Mouse (Mus musculus) skeletal muscle tissue, adult 2 months (tissue): ENCODE results near the gene Mamdc2.
"Not testable (repeated sequence)": the region's sequence is repeated elsewhere in the genome, so short reads cannot be mapped to it uniquely, and the experiment has no call there.

Experiments
- DNase-seq: peaks from one replicate; pipeline ENCODE4 v3.0.0-alpha.2; 2012; ENCODE audit warnings: low read depth, low spot score

Gene Mamdc2

DNA sequence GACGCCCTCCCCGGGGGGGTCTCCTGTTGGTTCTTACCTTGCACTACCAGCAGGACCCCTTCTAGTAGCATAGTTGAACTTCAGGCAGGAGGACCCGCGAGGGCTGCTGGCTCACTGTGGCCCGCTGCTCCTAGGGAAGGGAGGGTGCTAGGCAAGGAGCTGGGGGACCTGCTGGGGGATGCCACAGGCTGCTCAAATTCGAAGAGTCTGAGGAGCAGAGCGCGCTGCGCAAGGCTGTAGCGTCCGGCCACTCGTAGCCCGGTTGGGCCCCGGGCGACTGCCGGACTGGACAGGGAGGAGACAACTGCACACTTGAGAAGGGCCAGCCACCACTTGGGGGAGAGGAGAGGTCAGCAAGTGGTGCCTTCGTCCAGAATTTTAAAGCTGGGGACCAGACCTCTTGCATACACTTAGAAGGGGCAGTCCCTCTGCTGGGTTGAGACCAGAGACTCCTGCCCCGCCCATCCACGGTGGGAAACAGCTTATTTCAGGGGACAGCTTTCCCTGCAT is at the start of gene Mamdc2:
Gene Mamdc2 (minus strand): TSS at position 455 of the 510 bp plus-strand sequence.
- DNase-seq = no peak

DNA sequence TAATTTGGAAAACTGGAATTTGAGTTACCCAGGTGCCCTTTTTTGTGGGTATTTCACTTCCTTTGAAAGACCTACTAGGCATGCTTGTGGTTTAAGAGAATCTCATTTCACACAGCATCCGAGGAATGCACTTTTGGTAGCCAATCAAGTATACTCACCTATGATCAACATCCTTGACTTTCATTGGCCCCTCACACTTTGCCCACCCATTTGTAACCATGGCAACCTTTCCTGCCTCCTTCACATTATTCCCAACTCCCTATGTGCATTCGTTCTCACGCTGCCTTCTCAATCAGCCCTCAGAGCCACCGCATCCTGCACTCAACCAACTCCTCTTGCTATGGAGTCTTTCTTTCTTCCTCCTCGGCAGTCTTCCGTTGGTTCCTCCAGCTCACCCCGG is 49.8 kb upstream of the Mamdc2 start:
- DNase-seq = no peak

DNA sequence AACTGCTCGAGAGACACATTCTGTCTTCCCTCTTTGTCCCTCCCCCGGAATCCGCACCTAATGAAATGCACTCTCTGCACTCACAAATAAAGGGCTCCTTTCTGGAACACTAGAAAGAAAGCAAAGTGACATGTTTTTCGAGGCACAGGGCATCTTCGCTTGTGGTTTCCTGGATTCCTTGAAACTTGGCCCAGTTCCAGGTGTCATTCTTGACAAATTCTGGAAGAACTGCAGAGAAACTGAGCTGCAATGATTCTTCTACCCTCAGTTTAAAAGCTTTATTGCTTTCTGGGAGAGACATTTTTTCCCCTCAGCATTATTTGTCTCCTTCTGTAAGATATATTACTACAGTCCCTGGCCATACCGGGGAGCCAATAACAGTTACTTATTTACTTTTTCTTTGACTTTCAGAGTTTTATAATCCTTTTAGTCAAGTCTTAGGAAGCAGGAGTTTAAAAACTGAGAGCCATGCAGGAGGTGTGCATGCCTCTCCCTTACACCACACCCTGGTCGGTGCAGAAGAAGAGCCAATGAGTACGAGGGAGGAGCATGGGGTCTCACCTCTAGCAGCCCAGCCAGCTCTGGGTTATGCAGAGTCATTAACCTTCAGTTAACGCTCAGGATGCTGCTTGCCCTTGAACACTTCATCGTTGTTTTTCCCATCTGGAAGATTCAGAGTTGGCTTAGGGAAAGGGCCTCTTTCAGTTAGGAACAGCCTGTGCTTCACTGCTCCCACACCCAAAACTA is 49.1 kb upstream of the Mamdc2 start:
- no peak for DNase-seq

DNA sequence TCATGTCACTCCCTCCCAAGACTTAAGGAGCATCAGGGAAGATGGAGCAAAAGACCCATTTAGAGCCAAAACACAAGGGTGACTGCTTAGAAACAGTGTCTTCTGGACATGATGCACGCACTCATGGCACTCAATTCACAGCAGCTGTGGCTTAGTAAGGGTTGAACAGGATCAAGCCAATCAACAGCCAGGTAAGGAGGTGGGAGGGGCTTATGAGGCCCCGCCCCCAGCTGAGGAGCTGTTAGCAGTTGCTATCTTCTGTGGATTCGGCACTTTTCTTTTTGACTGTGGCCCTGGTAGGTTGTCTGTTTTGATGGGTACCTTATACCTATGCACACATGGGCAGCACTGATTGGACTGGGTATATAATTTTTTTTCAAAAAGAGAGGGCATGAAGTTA is 48.3 kb upstream of the Mamdc2 start:
- DNase-seq = no peak

DNA sequence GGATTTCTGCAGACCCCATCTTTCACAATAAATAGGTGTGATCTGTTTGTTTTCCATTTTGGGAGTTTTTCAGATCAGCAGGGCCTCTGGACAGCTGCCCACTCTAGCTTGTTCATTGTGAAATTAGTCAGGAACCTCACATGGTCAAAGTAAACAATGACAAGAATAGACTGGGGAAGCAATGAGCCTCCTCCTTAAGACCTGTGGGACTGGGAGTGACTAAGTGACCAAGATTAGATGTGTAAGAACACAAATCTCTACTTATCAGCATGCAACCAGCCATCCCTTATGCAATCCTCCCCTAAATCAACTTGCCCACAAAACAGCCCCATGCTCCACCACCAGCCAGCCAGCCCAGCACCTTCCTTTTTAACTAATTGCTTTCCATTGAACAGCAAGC is 44.4 kb upstream of the Mamdc2 start:
- DNase-seq = no peak

DNA sequence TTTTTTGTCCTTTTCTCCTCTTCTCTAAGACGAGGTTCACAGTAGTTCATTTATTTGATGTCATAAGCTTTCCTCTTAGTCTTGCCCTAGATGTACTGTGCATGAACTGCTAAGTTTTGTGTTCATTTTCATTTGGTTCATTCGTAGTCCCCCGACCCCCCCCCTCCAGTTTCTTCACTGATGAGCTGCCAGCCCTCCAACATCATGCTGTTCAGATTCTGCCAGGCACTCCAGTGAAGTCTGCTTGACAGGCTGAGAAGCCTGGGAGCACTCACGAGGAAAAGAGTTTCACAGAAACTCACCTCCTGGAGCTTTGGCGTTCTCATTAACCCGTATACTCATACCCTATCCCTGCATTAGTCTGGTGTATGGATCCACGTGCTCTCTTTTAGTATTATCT is 42.5 kb upstream of the Mamdc2 start:
- DNase-seq = not testable (repeated sequence)

DNA sequence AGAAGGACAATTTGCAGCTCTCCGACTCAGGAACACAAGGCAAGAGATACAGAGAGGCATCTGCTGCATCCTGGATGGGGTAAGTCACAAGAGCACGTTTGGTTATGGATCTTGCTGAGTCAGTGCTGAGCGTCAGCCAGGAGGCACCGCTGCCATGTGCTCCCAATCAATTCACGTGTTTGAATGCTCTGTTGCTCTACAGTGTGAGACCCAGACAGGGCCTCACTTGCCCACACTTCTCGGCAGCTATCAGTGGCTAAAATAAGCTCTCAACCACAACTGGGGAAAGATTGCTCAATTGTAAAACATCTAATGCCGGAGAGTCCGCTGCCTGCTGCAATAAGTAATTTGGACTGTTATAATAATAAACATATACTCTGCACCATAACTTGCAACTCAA is 41.5 kb upstream of the Mamdc2 start:
- no peak for DNase-seq

DNA sequence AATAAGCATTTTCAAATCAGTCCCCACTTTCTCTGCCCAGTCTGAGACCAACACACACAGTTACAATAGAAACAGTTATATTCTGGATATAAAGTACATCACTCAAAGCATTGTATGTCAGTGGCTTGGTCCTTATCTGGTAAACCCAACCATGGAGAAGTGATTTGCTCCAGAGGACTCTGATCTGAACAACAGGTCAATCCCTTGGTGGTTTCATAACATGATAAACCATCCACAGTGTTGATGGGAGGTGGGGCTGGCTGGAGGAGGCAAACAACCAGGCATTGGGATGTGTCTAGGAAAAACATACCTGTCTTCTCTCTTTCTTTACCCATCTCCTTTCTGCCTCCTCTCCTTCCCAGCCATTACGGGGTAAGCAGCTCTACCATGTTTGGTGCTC is 39.2 kb upstream of the Mamdc2 start:
- DNase-seq = no peak

DNA sequence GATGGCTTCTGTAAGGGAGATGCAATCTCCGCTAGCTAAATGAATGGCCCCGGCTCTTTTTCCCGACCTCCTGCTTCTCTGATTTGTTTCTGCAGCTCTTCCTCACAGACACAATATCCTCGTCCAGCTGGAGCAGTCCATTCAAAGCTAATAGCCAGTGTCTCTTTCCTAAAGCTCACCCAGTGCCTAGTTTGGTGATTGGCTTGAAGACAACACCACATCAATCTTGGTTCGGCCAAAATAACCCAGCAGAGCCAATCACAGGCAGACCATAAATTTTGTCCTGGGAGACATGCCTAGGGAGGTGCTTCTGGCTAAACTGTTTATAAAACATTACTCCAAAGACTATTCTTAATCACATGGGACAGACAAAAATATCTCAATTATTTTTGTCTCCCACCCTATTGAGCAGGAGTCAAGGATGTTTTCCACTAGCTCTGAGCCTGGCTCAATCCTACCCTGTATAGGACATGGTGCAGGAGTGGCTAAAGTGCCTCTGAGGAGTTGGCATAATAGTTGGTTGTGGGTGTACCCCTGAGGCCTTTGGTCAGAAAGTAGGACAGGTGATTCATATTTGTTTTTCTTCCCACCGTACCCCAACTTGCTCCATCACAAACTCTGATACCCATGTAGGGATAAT is 38.5 kb upstream of the Mamdc2 start:
- DNase-seq = peak; percentile 23

DNA sequence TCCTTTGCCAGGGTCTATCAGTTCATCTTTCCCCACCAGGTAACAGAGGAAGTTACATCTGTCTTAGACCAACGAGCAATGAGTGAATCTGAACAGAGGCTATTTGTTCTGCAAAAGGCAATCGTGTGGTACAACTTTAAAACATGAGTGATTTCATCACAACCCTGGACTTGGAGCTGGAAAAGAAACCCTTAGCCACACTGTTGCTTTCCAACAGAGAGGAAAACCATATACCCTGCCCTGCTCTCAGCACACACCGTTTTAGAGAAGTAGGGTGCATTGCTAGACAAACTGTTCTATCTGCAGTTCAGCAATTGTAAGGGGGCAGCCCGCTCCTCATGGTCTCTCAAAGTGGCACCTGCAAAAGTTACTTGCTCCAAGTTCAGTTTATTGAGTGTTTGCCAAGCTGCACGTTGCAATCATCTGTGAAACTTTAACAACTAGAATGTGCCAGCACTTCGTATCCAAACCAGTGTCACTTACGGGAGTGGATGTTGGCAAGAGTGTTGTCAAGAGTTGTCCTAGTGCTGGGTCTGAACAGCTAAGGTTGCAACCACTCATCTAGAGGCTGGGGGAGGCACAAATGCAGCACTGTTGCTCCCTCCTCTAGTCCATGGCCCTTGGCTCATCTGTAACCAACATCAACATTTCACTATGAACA is 37.8 kb upstream of the Mamdc2 start:
- DNase-seq = no peak

DNA sequence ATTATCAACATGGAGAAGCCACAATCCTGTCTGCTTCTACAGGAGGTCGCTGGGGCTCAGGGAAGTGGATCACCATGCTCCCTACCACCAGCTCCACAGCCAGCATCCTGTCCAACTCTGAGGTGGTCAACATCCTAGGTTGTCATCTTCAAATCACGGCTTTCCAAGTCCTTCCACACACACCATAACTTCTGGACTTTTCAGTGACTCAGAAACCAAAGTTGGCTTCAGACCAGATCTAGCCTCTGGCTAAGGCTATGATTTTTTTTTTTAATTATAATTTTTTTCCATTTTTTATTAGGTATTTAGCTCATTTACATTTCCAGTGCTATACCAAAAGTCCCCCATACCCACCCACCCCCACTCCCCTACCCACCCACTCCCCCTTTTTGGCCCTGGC is 34.3 kb upstream of the Mamdc2 start:
- not testable (repeated sequence) for DNase-seq

DNA sequence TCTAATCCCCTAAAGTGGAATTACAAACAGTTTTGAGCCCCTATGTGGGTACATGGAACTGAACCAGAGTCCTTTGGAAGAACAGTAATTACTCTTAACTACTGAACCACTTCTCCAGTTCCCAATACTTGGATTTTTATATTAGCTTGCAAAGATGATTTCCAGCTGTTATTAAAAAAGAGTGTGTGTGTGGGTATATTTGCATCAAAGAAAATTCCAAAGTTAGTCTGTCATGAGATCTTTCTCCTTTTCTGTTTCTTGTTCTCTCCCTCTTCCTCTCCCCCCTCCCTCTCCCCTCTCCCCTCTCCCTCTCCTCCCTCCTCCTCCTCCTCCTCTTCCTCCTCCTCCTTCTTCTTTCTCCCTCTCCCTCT is 31.3 kb upstream of the Mamdc2 start:
- DNase-seq = no peak

DNA sequence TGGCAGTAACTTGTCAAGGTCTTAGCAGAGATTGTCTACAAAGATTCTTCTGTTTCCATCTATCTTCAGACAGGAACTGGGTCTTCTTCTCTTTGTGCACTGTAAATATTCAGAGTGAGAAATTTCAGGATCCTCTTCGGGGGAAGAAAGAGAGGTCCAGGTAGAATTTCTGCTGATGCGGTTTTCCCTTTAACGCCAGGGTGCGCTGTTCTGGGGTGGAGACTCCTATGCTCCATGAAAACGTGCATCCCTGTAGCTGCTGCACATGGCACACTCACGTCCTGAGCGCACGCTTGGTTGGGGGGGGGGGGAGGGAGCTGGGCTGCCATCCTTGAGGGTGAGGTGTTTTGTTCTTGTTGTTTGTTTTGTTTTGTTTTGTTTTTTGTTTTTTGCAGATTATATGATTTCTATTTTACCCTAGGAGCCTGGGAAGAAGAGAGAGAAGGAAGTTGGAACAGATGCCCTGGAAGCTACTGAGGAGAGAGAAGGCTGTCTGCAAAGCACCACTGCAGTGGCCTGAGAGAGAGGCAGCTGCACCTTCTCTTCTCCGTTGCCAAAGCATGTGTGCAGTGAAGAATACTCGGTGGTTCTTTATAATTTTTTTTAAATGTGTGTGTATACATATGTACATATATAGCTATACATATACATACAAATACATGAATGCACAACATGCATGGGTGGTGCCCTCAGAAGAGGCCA is 30.8 kb upstream of the Mamdc2 start:
- DNase-seq = no peak

DNA sequence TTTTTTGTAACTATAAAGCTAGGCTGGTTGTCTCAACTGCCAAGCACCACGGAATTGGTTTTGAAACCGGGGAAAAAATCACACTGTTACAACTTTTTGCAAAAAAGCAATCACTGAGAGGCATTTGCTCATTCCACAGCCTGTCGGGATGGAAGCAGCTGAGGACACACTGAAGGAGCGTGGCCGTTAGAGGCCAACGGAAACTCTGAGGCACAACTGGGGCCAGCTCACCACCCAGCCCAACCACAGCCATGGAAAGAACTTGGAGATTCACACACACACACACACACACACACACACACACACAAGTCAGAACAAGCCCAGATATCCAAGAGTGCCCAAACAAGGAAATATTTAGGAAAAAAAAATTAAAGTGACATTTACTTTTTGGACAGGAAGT is 29.6 kb upstream of the Mamdc2 start:
- DNase-seq = peak; percentile 58

DNA sequence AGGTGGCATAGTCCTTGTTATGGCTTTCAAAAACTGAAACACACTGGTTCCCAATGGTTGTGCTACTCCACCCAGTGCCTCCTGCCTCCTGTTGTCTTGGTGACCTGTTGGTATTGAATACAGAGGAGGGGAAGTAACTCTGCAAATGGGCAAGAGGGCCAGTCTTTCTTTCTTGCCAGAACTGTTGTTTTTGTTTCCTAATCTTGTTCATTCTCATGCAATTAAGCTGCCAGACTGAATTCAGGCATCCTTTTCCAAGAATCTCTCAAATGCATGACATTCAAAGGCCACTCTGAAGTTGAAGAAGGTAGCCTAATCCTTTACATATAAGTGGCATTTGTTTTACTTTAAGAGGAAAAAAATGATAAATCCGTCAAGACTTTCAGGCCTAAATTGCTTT is 19.6 kb upstream of the Mamdc2 start:
- no peak for DNase-seq

DNA sequence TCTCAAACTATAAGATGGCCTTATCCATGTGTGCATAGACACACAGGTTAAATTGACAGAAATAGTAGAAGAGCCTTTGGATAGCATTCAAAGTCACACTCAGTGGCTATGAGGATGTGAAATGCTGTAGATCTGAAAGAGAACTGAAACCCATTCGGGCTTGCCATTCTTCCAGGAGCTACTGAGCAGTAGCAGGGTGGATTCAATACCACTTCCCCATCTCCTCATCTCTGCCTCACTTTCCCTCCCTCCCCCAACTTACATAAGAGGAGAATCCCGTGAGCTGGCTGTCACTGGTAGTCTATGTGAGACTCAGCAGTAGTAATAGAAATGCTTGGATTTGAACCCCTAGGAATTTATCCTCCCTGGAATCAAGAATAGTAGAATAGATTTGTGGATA is 18.8 kb upstream of the Mamdc2 start:
- no peak for DNase-seq

DNA sequence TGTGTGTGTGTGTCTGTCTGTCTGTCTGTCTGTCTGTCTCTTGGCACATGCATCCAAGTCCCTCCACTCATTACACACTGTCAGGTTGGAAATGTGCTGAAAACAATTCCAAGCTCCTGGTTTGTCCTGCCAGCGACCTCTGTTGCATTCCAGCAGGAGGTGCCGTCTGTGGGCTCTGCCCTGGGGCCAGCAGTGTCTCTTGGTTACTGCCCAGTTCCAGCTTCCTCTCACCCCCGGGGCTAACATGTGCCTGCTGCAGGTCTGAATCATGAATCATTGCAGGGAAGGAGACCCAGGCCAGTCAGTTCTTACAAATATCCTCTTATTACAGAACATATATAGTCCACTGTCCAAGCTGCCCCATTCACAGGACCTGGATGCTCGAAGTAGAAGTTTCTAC is 9.2 kb upstream of the Mamdc2 start:
- no peak for DNase-seq

DNA sequence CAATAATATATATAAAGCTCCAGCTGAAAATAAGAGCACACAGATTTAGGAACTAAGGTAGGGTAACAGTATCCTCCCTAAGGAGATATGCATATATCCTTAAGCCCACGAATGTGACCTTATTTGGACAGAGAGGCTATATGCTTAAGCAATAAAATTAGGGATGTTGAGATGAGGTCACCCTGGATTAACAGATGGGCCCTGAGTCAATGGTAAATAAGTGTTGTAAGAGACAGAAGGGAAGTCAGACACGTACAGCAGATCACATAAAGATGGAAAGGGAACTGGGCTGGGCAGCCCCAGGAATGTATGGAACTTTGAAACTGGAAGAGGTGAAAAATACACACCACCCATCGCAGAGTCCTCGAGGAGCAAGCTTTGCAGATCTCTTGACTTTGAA is 3.1 kb upstream of the Mamdc2 start:
- no peak for DNase-seq

DNA sequence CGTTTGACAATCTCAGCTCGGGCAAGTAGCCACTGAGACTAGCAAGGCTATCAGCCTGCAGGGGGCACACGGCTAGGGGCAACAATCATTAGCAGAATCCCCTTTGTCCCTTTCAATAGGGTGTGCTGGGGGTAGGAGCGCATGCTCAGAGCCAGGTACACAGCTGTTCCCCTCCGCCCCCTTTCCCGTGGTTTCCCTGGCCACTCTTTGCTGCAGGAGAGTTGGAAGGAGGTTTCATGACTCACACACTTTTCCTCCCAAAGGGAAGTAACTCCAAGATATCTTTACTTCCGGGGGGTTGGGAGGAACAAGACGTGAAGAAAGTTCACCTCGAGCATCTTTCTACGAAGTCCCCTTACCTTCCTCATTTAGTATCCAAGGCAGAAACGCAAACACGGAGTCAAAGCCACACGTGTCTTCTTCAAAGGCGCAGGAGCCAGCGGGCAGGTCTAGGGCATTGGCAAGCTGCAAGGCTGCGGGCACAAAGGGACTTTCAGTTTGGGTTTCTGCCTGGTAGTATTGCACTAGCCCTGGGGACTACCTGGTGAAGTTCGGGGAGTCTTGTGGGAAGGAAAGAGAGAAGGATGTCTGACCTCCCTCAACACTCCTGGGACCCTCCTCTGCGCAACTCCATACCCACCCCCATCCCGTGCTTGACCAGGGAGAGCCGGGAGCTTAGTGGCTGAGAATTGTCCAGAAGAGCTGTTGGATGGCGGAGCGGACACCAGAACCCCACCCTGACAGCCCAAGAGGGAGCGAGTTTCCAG is 838 bp downstream of the Mamdc2 start:
- DNase-seq = peak; percentile 9

DNA sequence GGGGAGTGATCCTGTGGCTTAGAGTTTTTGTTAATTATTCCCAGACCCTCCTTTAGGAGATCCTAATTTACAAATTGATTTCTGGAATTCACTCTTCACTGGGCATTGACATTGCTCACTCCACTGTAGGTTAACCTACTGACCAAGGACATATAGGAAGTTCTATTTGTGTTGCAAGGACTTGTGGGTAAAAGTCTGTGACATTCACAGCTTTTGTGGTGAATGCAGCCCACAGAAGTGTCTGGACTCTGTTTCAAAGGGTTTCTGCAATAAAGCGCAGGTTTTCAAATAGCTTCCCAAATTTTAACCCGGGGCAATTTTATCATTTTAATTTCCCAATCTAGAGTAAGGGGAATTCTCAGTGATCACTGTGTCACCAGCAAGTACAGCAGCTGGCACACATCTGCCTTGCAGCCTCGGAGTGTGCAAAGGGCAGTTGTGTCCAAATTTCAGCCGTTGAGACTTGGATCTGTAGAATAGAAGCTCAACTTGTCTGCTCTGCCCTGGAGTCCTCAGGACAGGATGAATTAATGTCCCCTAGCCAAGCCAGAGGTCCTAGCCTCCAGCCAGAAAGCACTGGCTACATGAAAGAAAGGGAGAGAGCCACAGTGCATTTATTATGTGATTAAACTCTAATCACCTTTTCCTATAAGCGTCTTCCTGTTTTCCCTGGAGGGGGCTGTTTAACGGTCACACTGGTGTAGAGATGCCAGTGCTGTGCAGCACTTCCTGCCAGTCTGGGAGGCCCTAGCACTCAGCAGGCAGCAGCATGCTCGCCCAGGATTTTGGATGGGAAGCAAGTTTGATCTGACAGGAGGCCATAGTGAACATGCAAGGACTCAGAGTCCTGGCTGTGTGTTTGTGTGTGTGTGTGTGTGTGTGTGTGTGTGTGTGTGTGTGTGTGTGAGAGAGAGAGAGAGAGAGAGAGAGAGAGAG is 3.1 kb downstream of the Mamdc2 start:
- no peak for DNase-seq
